Mouse (Mus musculus) kidney, postnatal 0 days (tissue): Measurements from ENCODE around the gene Evc. TPM values are rescaled to one million over a fixed set of nuclear protein-coding genes. Genes with fewer than 3 reads are reported as not detected.

Source experiments
- ATAC-seq: fragments of 200-750 bp; cut with Nextera tagmentation; replicated peaks from 2 replicates; pipeline ENCODE4 v1.8.0; 2017; ENCODE audit warnings: low read depth, moderate number of reproducible peaks, moderate TSS enrichment, moderate library complexity; ENCODE audit not compliant: low FRiP score
- DNase-seq: peaks from one replicate; pipeline ENCODE4 v3.0.0-alpha.2; 2016; ENCODE audit warnings: low spot score
- H3K27ac ChIP-seq: fragments of 300-500 bp; sonication (generic); 2 replicates; pipeline ENCODE4 v1.5.1; 2014; ENCODE audit warnings: mild to moderate bottlenecking
- H3K27me3 ChIP-seq: fragments of 300-500 bp; sonication (generic); 2 replicates; pipeline ENCODE4 v1.6.1; 2014; ENCODE audit warnings: low read length, mixed read lengths; ENCODE audit not compliant: insufficient read depth
- H3K36me3 ChIP-seq: fragments of 300-500 bp; sonication (generic); 2 replicates; pipeline ENCODE4 v1.6.1; 2014; ENCODE audit warnings: low read length, mixed read lengths; ENCODE audit not compliant: insufficient read depth
- H3K4me1 ChIP-seq: fragments of 300-500 bp; sonication (generic); replicated peaks from 2 replicates; pipeline ENCODE4 v1.6.1; 2014; ENCODE audit warnings: antibody characterized with exemption, low read length, mixed read lengths; ENCODE audit not compliant: insufficient read depth
- H3K4me2 ChIP-seq: fragments of 300-500 bp; sonication (generic); 2 replicates; pipeline ENCODE4 v1.6.1; 2014; ENCODE audit warnings: mild to moderate bottlenecking, low read length, moderate library complexity, mixed read lengths
- H3K4me3 ChIP-seq: fragments of 300-500 bp; sonication (generic); replicated peaks from 2 replicates; pipeline ENCODE4 v1.5.1; 2014; ENCODE audit warnings: low read depth, low read length
- H3K9ac ChIP-seq: fragments of 300-500 bp; sonication (generic); 2 replicates; pipeline ENCODE4 v1.6.1; 2014; ENCODE audit warnings: low read depth, low read length
- H3K9me3 ChIP-seq: fragments of 300-500 bp; sonication (generic); replicated peaks from 2 replicates; pipeline ENCODE4 v1.6.1; 2016; ENCODE audit warnings: low read length, inconsistent platforms, mixed read lengths
- CTCF ChIP-seq: IDR thresholded peaks from 2 replicates; pipeline ENCODE4 v1.5.1; 2016; ENCODE audit warnings: antibody characterized with exemption, low read depth, mild to moderate bottlenecking, moderate library complexity
- WGBS: fragments of 180-500 bp; shearing (Covaris S2); extraction: QIAGEN DNeasy Blood & Tissue Kit; methylation state at CpG from one replicate; pipeline ENCODE4 v1.1.7; 2014; 5-methylcytosine and 5-hydroxymethylcytosine counted together
- polyA plus RNA-seq: library from polyadenylated mRNA; unstranded; fragments of >200 nt; fragmentation: Nextera tagmentation; extraction: Ambion mirVana; gene quantifications from 2 replicates; pipeline ENCODE4 v1.2.1, GENCODE M21; 2015

The Evc gene
- polyA plus RNA-seq, 1 experiment from 2014 or later: 13.8 TPM

DNA sequence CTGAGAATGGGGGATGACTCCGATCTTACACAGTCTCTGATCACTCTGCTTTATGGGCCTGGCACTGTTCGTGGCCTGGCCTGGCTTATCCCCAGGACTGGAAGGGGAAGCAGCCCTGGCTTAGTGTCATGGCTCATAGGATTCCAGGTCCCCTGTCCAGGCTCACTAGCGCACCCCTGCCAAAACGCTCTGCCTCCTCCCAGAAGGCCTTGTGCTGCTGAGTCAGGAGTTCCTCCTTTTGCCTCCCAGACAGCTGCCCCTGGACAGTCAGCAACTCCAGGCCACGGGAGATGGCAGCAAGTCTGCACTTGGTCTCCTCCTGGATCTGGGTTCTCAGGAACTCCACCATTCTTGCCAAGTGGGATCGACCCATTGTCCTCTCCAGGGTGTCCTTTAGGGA, 18.0 kb downstream of the Evc start:
- DNase-seq (no peak), ATAC-seq (no peak)
- Histone ChIP-seq H3K4me2 (no peak overlapping the region), H3K36me3 (peaks cover 59% of the 10 kb centered on the region), H3K27ac (no peak overlapping the region), H3K9ac (no peak overlapping the region), H3K27me3 (no peaks in the 10 kb centered on the region), H3K9me3 (no peaks in the 10 kb centered on the region; the same call in 1 of the 2 replicates), H3K4me3 (no peak overlapping the region), H3K4me1 (no peaks in the 10 kb centered on the region)
- no peak for TF ChIP-seq CTCF
- 87% methylated on average over 6 of the region's 6 CpGs for WGBS

GRCm38 (mm10) chr5:37312980-37313722, 23.5 kb downstream of the Evc start:
- H3K4me2 ChIP-seq: no peak overlapping the region
- H3K9me3 ChIP-seq: no peaks in the 10 kb centered on the region; the same call in 1 of the 2 replicates
- H3K4me1 ChIP-seq: no peaks in the 10 kb centered on the region
- H3K4me3 ChIP-seq: no peak overlapping the region
- H3K27me3 ChIP-seq: no peaks in the 10 kb centered on the region
- ATAC-seq (no peak), DNase-seq (no peak)
- WGBS: 82% methylated on average over 12 of the region's 12 CpGs
- H3K9ac ChIP-seq: no peak overlapping the region
- TF ChIP-seq CTCF: no peak
- H3K27ac ChIP-seq: no peak overlapping the region
- H3K36me3 ChIP-seq: peaks cover 35% of the 10 kb centered on the region

- Histone ChIP-seq H3K4me3 (no peak overlapping the region), H3K27ac (no peak overlapping the region), H3K27me3 (no peaks in the 10 kb centered on the region), H3K9ac (no peak overlapping the region), H3K9me3 (no peaks in the 10 kb centered on the region), H3K4me1 (no peaks in the 10 kb centered on the region), H3K36me3 (peaks cover 14% of the 10 kb centered on the region), H3K4me2 (no peak overlapping the region)
- no peak for ATAC-seq
- 81% methylated on average over 9 of the region's 9 CpGs for WGBS
- no peak for DNase-seq
- TF ChIP-seq CTCF: no peak
Observed at GRCm38 (mm10) chr5:37310026-37310425, 26.7 kb downstream of the Evc start.

DNA sequence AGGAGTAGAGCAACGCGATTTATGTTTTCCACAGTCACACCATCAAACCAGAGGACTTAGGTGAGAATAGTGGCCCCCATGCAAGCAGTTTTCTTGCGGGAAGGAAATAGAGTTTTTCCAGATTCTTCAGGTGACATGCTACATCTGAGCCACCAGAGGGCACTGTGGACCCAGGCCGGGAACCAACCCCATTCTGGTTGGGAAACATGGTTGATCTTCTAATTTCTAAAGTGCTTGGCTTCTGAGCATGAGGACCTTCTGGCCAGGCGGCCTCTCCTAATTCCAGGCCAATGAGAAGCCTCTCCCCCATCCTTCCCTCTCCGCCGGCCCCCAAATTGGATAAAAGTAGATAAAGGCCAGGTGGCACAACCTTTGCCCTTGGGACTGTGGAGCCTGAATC, 38.3 kb downstream of the Evc start:
- Histone ChIP-seq H3K36me3 (peaks cover 16% of the 10 kb centered on the region; the same call in 1 of the 2 replicates), H3K4me2 (no peak overlapping the region), H3K27ac (no peak overlapping the region), H3K9ac (no peak overlapping the region), H3K9me3 (no peaks in the 10 kb centered on the region), H3K4me1 (no peaks in the 10 kb centered on the region), H3K4me3 (no peak overlapping the region), H3K27me3 (no peaks in the 10 kb centered on the region)
- 20% methylated on average over 7 of the region's 7 CpGs for WGBS
- TF ChIP-seq CTCF: peak; percentile 89
- no peak for ATAC-seq
- DNase-seq: peak; percentile 66

DNA sequence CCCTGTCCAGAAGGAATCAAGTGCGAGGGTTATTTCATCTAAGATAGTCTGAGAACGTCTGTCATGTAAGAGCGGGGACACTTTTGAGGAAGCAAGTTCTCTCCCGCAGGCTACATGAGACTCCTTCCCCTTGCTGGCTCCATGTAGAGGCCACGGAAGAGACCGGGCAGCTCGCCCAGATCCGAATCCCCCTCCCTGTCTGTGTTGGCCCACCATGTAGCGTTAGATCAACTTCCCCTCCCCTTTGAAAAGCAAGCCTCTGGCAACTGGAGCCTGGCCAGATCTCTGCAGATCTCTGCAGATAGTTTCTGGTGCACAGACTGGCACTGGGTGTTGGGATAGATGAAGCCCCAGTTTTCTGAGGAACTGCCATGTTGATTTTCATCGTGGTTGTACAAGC, 40.0 kb downstream of the Evc start:
- Histone ChIP-seq H3K9me3 (no peaks in the 10 kb centered on the region), H3K9ac (no peak overlapping the region), H3K4me3 (no peak overlapping the region), H3K4me2 (no peak overlapping the region), H3K27me3 (no peaks in the 10 kb centered on the region), H3K27ac (no peak overlapping the region), H3K4me1 (no peaks in the 10 kb centered on the region), H3K36me3 (peaks cover 16% of the 10 kb centered on the region; the same call in 1 of the 2 replicates)
- no peak for TF ChIP-seq CTCF
- 60% methylated on average over 10 of the region's 10 CpGs for WGBS
- DNase-seq (no peak), ATAC-seq (no peak)

- H3K4me3 ChIP-seq: no peak overlapping the region
- ATAC-seq (no peak), DNase-seq (no peak)
- H3K27me3 ChIP-seq: no peaks in the 10 kb centered on the region
- no peak overlapping the region for H3K4me2 ChIP-seq
- no peak overlapping the region for H3K9ac ChIP-seq
- no peaks in the 10 kb centered on the region for H3K9me3 ChIP-seq
- H3K27ac ChIP-seq: no peak overlapping the region
- peak; percentile 61 for TF ChIP-seq CTCF
- 64% methylated on average over 9 of the region's 9 CpGs for WGBS
- no peaks in the 10 kb centered on the region for H3K4me1 ChIP-seq
- no peaks in the 10 kb centered on the region for H3K36me3 ChIP-seq
Observed at GRCm38 (mm10) chr5:37290983-37291382, 45.7 kb downstream of the Evc start.
